ENCODE assay signal across 8 mouse cellular contexts in genomic region chr3:96558668-96559196, GRCm38 (mm10). TPM values are rescaled to one million over a fixed set of nuclear protein-coding genes. Genes with fewer than 3 reads are reported as not detected.
A peak's percentile ranks its signal among the peaks of the same experiment; 100 is the strongest.
DNase-seq lines count a peak whose midpoint lies in the region; ATAC-seq and TF ChIP-seq lines count a peak whose summit lies in the region.

No protein-coding gene starts in this region.

- H3K36me3 ChIP-seq in thymus, adult 2 months (ENCODE audit: control insufficient read depth, insufficient read depth, low read length), result peaks cover 26% of the 10 kb centered on the region
- peaks cover 18% of the 10 kb centered on the region for H3K36me3 ChIP-seq in forebrain, embryonic 15.5 days
- peaks cover 24% of the 10 kb centered on the region for H3K36me3 ChIP-seq in limb, embryonic 10.5 days
- peaks cover 22% of the 10 kb centered on the region for H3K36me3 ChIP-seq in splenic B cell, adult 2 months (ENCODE audit: control insufficient read depth, insufficient read depth, low read length, poor library complexity, severe bottlenecking)

- H3K27me3 ChIP-seq in thymus, adult 2 months (ENCODE audit: control insufficient read depth, insufficient read depth, low read length), result no peaks in the 10 kb centered on the region
- no peaks in the 10 kb centered on the region for H3K27me3 ChIP-seq in forebrain, embryonic 15.5 days
- H3K27me3 ChIP-seq in limb, embryonic 10.5 days (ENCODE audit: low read depth, poor library complexity, severe bottlenecking), result no peaks in the 10 kb centered on the region
- no peaks in the 10 kb centered on the region for H3K27me3 ChIP-seq in splenic B cell, adult 2 months (ENCODE audit: control insufficient read depth, insufficient read depth, low read length, poor library complexity, severe bottlenecking)

- peak overlapping the region; percentile 75 for H3K4me2 ChIP-seq in forebrain, embryonic 15.5 days (replicated peaks)

- TF ChIP-seq POLR2A in thymus, adult 2 months (IDR thresholded peaks at IDR 0.05; ENCODE audit: control insufficient read depth, extremely low read depth, insufficient read depth, low read length, poor library complexity), result no peak

- H3K4me1 ChIP-seq in thymus, adult 2 months (replicated peaks; ENCODE audit: control insufficient read depth, insufficient read depth, low read length), result peaks cover 47% of the 10 kb centered on the region
- peaks cover 62% of the 10 kb centered on the region for H3K4me1 ChIP-seq in forebrain, embryonic 15.5 days
- peaks cover 56% of the 10 kb centered on the region for H3K4me1 ChIP-seq in limb, embryonic 10.5 days

- H3K9me3 ChIP-seq in forebrain, embryonic 15.5 days, result no peaks in the 10 kb centered on the region
- H3K9me3 ChIP-seq in limb, embryonic 10.5 days (replicated peaks), result no peaks in the 10 kb centered on the region

- H3K9ac ChIP-seq in forebrain, embryonic 15.5 days (replicated peaks), result peak overlapping the region; percentile 58

- TF ChIP-seq CTCF in thymus, adult 2 months (IDR thresholded peaks at IDR 0.05; ENCODE audit: borderline replicate concordance, control insufficient read depth, extremely low read depth, insufficient read depth, low read length, poor library complexity), result no peak

- peak overlapping the region; percentile 0; the same call in 1 of the 2 replicates for H3K27ac ChIP-seq in thymus, adult 2 months (ENCODE audit: control insufficient read depth, insufficient read depth, low read length)
- 0 out of 2 replicates have a peak overlapping the region, but pooled peaks have one; percentile 58 for H3K27ac ChIP-seq in forebrain, embryonic 15.5 days (replicated peaks)
- peak overlapping the region; percentile 90 for H3K27ac ChIP-seq in limb, embryonic 10.5 days

- no peak for ATAC-seq in forebrain, embryonic 15.5 days (replicated peaks)

- H3K4me3 ChIP-seq in thymus, adult 2 months (ENCODE audit: control insufficient read depth, insufficient read depth, low read length), result peak overlapping the region; percentile 94
- H3K4me3 ChIP-seq in forebrain, embryonic 15.5 days, result peak overlapping the region; percentile 63
- H3K4me3 ChIP-seq in limb, embryonic 10.5 days, result peak overlapping the region; percentile 78

- no peak for DNase-seq in thymus, adult 2 months
- DNase-seq in thymus, postnatal 25 days, result no peak
- no peak for DNase-seq in limb, embryonic 10.5 days (ENCODE audit: low spot score)
- DNase-seq in splenic B cell, adult 2 months (ENCODE audit: low read depth, low spot score), result peak; percentile 39
- DNase-seq in layer of hippocampus, adult 9-10 months (ENCODE audit: low spot score), result no peak
- no peak for DNase-seq in cerebellum, adult 11-12 months
- DNase-seq in gastrocnemius, adult 18-20 months (ENCODE audit: low spot score), result no peak

- 4% methylated on average over 10 of the region's 10 CpGs for WGBS in thymus, adult 2 months
- WGBS in forebrain, embryonic 15.5 days, result 37% methylated on average over 10 of the region's 10 CpGs
- WGBS in limb, embryonic 10.5 days, result 61% methylated on average over 10 of the region's 10 CpGs

RNA-seq across cellular contexts. Expression of gene Txnip, which starts 1.0 kb away (rescaled TPM):
- 587 and 719 TPM in 2 replicates for polyA plus RNA-seq in thymus, adult 2 months (2012; rRNA removed)
- polyA plus RNA-seq in forebrain, embryonic 15.5 days (2015; fragmentation: Nextera tagmentation; extraction: Ambion mirVana), result 68.4 and 69.3 TPM in 2 replicates
- polyA plus RNA-seq in limb, embryonic 10.5 days (2016; fragmentation: Nextera tagmentation; extraction: Ambion mirVana), result 28.5 and 43.4 TPM in 2 replicates
- total RNA-seq in gastrocnemius, adult 18-20 months (2021), result 100 to 1,000 TPM; 344 to 646 TPM

RNA-seq across cellular contexts. Expression of gene Gm16253, which starts 18.1 kb away (rescaled TPM):
- polyA plus RNA-seq in thymus, adult 2 months (2012; rRNA removed), result not detected in 2 replicates
- 0.92 and 2.0 TPM in 2 replicates for polyA plus RNA-seq in forebrain, embryonic 15.5 days (2015; fragmentation: Nextera tagmentation; extraction: Ambion mirVana)
- 0.60 and 2.0 TPM in 2 replicates for polyA plus RNA-seq in limb, embryonic 10.5 days (2016; fragmentation: Nextera tagmentation; extraction: Ambion mirVana)
- total RNA-seq in gastrocnemius, adult 18-20 months (2021), result 1 to 10 TPM; 1.2 to 2.0 TPM

RNA-seq across cellular contexts. Expression of gene Hfe2, which starts 33.8 kb away (rescaled TPM):
- polyA plus RNA-seq in thymus, adult 2 months (2012; rRNA removed), result 1.3 and 10.4 TPM in 2 replicates
- polyA plus RNA-seq in forebrain, embryonic 15.5 days (2015; fragmentation: Nextera tagmentation; extraction: Ambion mirVana), result 0.43 and 0.82 TPM in 2 replicates
- 0.58 and 0.84 TPM in 2 replicates for polyA plus RNA-seq in limb, embryonic 10.5 days (2016; fragmentation: Nextera tagmentation; extraction: Ambion mirVana)
- 100 to 1,000 TPM; 622 to 636 TPM for total RNA-seq in gastrocnemius, adult 18-20 months (2021)

RNA-seq across cellular contexts. Expression of gene Polr3gl, which starts 35.2 kb away (rescaled TPM):
- polyA plus RNA-seq in thymus, adult 2 months (2012; rRNA removed), result 17.8 and 18.2 TPM in 2 replicates
- polyA plus RNA-seq in forebrain, embryonic 15.5 days (2015; fragmentation: Nextera tagmentation; extraction: Ambion mirVana), result 42.4 and 45.3 TPM in 2 replicates
- polyA plus RNA-seq in limb, embryonic 10.5 days (2016; fragmentation: Nextera tagmentation; extraction: Ambion mirVana), result 27.2 and 42.1 TPM in 2 replicates
- 10 to 100 TPM; 44.0 to 56.1 TPM for total RNA-seq in gastrocnemius, adult 18-20 months (2021)

RNA-seq across cellular contexts. Expression of gene Ankrd34a, which starts 37.7 kb away (rescaled TPM):
- polyA plus RNA-seq in thymus, adult 2 months (2012; rRNA removed), result 0.18 and 0.49 TPM in 2 replicates
- polyA plus RNA-seq in forebrain, embryonic 15.5 days (2015; fragmentation: Nextera tagmentation; extraction: Ambion mirVana), result 12.5 and 13.4 TPM in 2 replicates
- polyA plus RNA-seq in limb, embryonic 10.5 days (2016; fragmentation: Nextera tagmentation; extraction: Ambion mirVana), result 0.73 and 0.96 TPM in 2 replicates
- total RNA-seq in gastrocnemius, adult 18-20 months (2021), result 1 to 10 TPM; 1.0 to 1.7 TPM

Comparison
In these comparisons a context has a peak if more than half of its experiments do, and no peak if none do; other contexts are left out.
1. H3K27ac ChIP-seq: peak in every context shown above with its lines; median percentile 90 in limb, embryonic 10.5 days; 58 in forebrain, embryonic 15.5 days; 0 in thymus, adult 2 months.